Mouse (Mus musculus): ENCODE results near the gene Erbb4. TPM values are rescaled to one million over a fixed set of nuclear protein-coding genes. Genes with fewer than 3 reads are reported as not detected.

Gene Erbb4
- polyA plus RNA-seq, 1 experiment from 2014 or later: 17.4 TPM

DNA sequence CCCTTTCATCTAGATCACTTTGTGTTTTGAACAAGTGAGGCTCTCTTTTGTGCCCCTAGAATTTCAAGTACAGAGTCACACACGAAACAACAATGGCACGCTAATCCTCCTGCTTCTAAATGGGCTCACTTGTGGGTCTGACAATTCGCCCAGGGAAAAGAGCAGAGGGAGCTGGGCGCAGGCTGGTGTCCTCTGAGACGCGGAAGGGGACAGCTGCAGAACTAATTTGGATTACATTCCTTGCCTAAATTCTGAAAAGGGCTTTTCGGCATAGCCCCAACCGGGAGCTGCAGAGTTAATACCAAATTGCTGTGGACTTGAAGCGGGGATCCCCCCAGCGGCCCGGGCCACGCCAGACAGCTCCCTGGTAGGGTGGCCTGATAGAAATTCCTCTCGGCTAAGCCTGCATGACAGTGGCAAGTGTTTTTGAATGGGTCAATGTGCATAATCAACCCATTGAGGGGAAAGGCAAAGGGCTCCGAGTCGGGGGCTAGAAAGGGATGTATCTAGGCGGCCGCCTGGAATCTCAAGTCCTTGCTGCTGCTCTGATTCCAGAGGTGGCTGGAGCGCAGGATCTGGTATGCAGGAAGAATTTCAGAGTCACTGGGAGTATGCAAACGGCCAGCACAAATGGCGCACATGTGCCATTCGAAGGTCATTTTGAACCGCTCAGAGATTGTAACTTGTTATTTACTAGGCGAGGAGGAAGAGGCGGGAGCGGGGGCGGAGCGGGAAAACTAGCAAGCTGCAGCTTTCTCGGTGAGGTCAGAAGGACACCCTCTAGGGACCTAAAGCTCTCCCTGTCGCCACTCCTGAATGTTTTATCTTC is 2.2 kb downstream of the Erbb4 start:
- H3K36me3 ChIP-seq: no peaks in the 10 kb centered on the region
- under 1% methylated on average over 29 of the region's 29 CpGs for WGBS

DNA sequence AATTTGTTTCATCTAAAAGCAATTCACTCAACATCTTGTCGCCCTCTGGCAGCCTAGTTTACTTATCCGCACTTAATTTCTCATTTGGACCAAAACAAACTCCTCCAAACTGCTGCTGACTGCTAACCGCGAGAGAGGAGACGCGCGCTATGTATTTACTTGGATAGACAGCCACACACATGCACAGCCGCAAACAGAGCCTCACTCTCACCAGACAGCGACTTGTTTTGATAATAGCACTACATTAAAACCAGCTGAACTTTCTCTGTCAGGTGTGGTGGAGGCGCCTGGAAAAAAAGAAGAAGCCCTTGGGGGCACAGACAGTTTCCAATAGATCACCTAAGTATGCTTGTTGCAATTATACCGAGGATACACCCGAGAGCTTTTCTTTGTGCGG is 2.8 kb downstream of the Erbb4 start:
- H3K9me3 ChIP-seq: no peaks in the 10 kb centered on the region
- peak overlapping the region; percentile 81 for H3K27ac ChIP-seq
- peak overlapping the region; percentile 64 for H3K9ac ChIP-seq (replicated peaks)
- peaks cover 31% of the 10 kb centered on the region for H3K4me1 ChIP-seq (replicated peaks)
- no peaks in the 10 kb centered on the region for H3K36me3 ChIP-seq
- ATAC-seq: peak; percentile 21
- H3K4me2 ChIP-seq (replicated peaks): peak overlapping the region; percentile 92
- peak overlapping the region; percentile 70 for H3K4me3 ChIP-seq (replicated peaks)
- peaks cover 10% of the 10 kb centered on the region for H3K27me3 ChIP-seq
- under 1% methylated on average over 13 of the region's 13 CpGs for WGBS

More for the DNA sequence above, 2.2 kb downstream of the Erbb4 start:
- H3K4me3 ChIP-seq (replicated peaks): peak overlapping the region; percentile 70
- H3K27me3 ChIP-seq: peaks cover 14% of the 10 kb centered on the region
- peak overlapping the region; percentile 92 for H3K4me2 ChIP-seq (replicated peaks)
- ATAC-seq: peak; percentile 86
- H3K9ac ChIP-seq (replicated peaks): peak overlapping the region; percentile 64
- H3K9me3 ChIP-seq: no peaks in the 10 kb centered on the region
- H3K4me1 ChIP-seq (replicated peaks): peaks cover 31% of the 10 kb centered on the region
- H3K27ac ChIP-seq: peak overlapping the region; percentile 81

GRCm38 (mm10) chr1:69103211-69103706 is 4.6 kb downstream of the Erbb4 start:
- H3K4me3 ChIP-seq (replicated peaks): 0 out of 2 replicates have a peak overlapping the region, but pooled peaks have one; percentile 10

DNA sequence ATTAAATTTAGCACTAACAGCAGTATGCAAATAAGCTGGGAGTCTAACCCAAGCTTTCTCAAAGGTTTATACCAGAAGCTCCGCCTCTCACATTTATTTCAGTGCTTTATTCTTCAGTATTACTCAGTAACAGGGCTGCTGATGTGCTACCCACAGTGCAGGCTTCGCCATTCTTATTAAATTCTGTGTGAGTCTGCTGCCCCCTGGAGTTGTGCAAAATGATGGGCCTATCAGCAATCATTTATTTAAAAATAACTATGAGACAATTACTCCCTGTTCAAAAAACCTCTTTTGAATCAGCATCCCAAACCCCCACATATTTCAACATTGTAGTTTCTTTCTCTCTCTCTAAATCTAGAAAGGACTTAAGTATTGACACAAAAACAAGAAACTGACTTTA is 6.2 kb downstream of the Erbb4 start:
- no peak for ATAC-seq
- no peak overlapping the region for H3K27ac ChIP-seq
- no peaks in the 10 kb centered on the region for H3K27me3 ChIP-seq
- 80% methylated on average over 2 of the region's 2 CpGs for WGBS
- H3K4me1 ChIP-seq (replicated peaks): peaks cover 31% of the 10 kb centered on the region
- H3K4me2 ChIP-seq (replicated peaks): no peak overlapping the region
- H3K4me3 ChIP-seq (replicated peaks): no peak overlapping the region
- no peak overlapping the region for H3K9ac ChIP-seq (replicated peaks)
- no peaks in the 10 kb centered on the region for H3K36me3 ChIP-seq
- no peaks in the 10 kb centered on the region for H3K9me3 ChIP-seq

More at GRCm38 (mm10) chr1:69103211-69103706, 4.6 kb downstream of the Erbb4 start:
- H3K36me3 ChIP-seq: no peaks in the 10 kb centered on the region
- no peaks in the 10 kb centered on the region for H3K9me3 ChIP-seq
- peak overlapping the region; percentile 10; the same call in 1 of the 2 replicates for H3K9ac ChIP-seq (replicated peaks)
- peak overlapping the region; percentile 31; the same call in 1 of the 2 replicates for H3K27ac ChIP-seq
- WGBS: 28% methylated on average over 6 of the region's 6 CpGs
- H3K4me2 ChIP-seq (replicated peaks): peak overlapping the region; percentile 32
- no peaks in the 10 kb centered on the region for H3K27me3 ChIP-seq
- ATAC-seq: no peak
- H3K4me1 ChIP-seq (replicated peaks): peaks cover 31% of the 10 kb centered on the region

DNA sequence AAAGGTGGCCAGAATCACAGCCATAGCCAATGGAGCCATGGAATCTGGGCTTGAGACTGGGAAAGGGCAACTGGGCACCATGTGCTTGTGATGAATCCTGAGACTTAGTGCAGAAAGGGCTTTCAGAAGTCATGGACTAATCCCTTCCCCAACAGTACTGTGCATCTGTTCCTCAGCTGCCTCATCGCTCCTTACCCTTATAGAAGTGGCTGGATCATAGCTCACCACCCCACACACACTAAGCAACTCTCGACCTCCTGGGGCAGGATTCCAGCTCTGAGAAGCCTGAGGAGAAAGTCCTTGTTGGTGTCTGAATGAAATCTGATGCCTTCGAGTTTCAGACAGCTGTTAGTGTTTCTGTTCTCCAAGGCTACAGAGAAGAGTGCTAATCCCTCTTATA is 14.8 kb downstream of the Erbb4 start:
- Histone ChIP-seq H3K36me3 (no peaks in the 10 kb centered on the region), H3K9ac (replicated peaks) (no peak overlapping the region), H3K27me3 (no peaks in the 10 kb centered on the region), H3K4me1 (replicated peaks) (no peaks in the 10 kb centered on the region), H3K4me2 (replicated peaks) (no peak overlapping the region), H3K4me3 (replicated peaks) (no peak overlapping the region), H3K9me3 (no peaks in the 10 kb centered on the region), H3K27ac (no peak overlapping the region)
- WGBS: 21% methylated on average over 3 of the region's 3 CpGs
- ATAC-seq: no peak

GRCm38 (mm10) chr1:69089331-69089730 is 18.5 kb downstream of the Erbb4 start:
- Histone ChIP-seq H3K27me3 (no peaks in the 10 kb centered on the region), H3K9me3 (no peaks in the 10 kb centered on the region), H3K36me3 (no peaks in the 10 kb centered on the region), H3K27ac (no peak overlapping the region), H3K9ac (replicated peaks) (no peak overlapping the region), H3K4me3 (replicated peaks) (no peak overlapping the region), H3K4me1 (replicated peaks) (no peaks in the 10 kb centered on the region; the same call in 1 of the 2 replicates), H3K4me2 (replicated peaks) (no peak overlapping the region)
- WGBS: 95% methylated on average over 1 of the region's 1 CpGs
- no peak for ATAC-seq

- Histone ChIP-seq H3K36me3 (no peaks in the 10 kb centered on the region), H3K4me2 (replicated peaks) (no peak overlapping the region), H3K9me3 (no peaks in the 10 kb centered on the region), H3K27ac (no peak overlapping the region), H3K4me3 (replicated peaks) (no peak overlapping the region), H3K27me3 (no peaks in the 10 kb centered on the region), H3K9ac (replicated peaks) (no peak overlapping the region), H3K4me1 (replicated peaks) (no peaks in the 10 kb centered on the region; the same call in 1 of the 2 replicates)
- ATAC-seq: no peak
- 75% methylated on average over 6 of the region's 6 CpGs for WGBS
These were observed 22.1 kb downstream of the Erbb4 start for GRCm38 (mm10) chr1:69085753-69086152.

DNA sequence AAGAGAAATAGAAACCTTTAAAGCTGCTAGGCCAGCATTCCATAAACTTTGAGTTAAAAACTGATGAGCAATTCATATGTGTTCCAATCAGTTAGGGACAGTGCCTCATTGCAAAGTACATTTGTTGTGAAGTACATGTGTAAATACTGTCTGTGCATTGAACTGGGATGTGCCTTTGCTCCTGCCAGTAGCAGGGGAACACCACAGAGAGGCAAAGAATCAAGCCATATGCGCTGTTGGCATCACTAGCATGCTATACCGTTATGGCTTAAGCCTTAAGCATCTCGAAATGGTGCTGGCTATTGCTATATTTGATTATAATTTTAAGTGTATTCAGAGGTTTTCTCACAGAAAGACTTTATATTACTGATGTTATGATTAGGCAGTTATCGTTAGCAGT is 58.9 kb downstream of the Erbb4 start:
- Histone ChIP-seq H3K9ac (replicated peaks) (no peak overlapping the region), H3K4me3 (replicated peaks) (no peak overlapping the region)
- ATAC-seq: no peak

GRCm38 (mm10) chr1:69046228-69046978 is 61.5 kb downstream of the Erbb4 start:
- Histone ChIP-seq H3K9ac (replicated peaks) (no peak overlapping the region), H3K9me3 (no peaks in the 10 kb centered on the region), H3K27me3 (no peaks in the 10 kb centered on the region), H3K4me3 (replicated peaks) (no peak overlapping the region), H3K4me2 (replicated peaks) (no peak overlapping the region), H3K27ac (no peak overlapping the region), H3K4me1 (replicated peaks) (no peaks in the 10 kb centered on the region), H3K36me3 (no peaks in the 10 kb centered on the region)
- 68% methylated on average over 11 of the region's 11 CpGs for WGBS
- ATAC-seq: no peak

More for the DNA sequence above, 58.9 kb downstream of the Erbb4 start:
- Histone ChIP-seq H3K36me3 (no peaks in the 10 kb centered on the region), H3K4me2 (replicated peaks) (no peak overlapping the region), H3K4me1 (replicated peaks) (no peaks in the 10 kb centered on the region), H3K27me3 (no peaks in the 10 kb centered on the region), H3K9me3 (no peaks in the 10 kb centered on the region), H3K27ac (no peak overlapping the region)
- 91% methylated on average over 4 of the region's 4 CpGs for WGBS

DNA sequence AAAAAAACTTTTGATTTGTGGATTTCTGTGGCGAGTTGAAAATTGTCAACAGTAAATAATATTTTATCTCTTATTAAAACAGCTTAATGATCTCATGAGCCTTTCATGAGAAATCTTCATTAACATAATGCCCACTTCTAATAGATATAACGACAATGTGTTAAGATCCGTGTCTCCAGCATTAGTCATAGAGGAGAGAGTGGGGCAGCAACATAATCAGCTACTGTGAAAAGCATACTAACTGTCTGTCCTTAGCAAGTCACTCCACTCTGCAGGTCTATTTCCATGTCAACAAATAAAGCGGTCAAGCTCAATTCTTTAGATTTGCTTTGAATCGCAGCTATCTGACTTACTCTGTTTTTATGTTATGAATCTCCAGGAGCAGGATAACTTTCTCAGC is 80.0 kb downstream of the Erbb4 start:
- no peak overlapping the region for H3K9ac ChIP-seq (replicated peaks)
- no peak overlapping the region for H3K4me2 ChIP-seq (replicated peaks)
- ATAC-seq: peak; percentile 57; the same call in 1 of the 2 replicates
- H3K4me3 ChIP-seq (replicated peaks): no peak overlapping the region
- 29% methylated on average over 5 of the region's 5 CpGs for WGBS
- H3K4me1 ChIP-seq (replicated peaks): peaks cover 26% of the 10 kb centered on the region
- H3K27ac ChIP-seq: no peak overlapping the region
- no peaks in the 10 kb centered on the region for H3K27me3 ChIP-seq
- H3K36me3 ChIP-seq: no peaks in the 10 kb centered on the region
- H3K9me3 ChIP-seq: no peaks in the 10 kb centered on the region

GRCm38 (mm10) chr1:69024858-69025257 is 83.0 kb downstream of the Erbb4 start:
- Histone ChIP-seq H3K27ac (peak overlapping the region; percentile 58), H3K9ac (replicated peaks) (no peak overlapping the region), H3K4me1 (replicated peaks) (peaks cover 32% of the 10 kb centered on the region), H3K9me3 (no peaks in the 10 kb centered on the region), H3K36me3 (no peaks in the 10 kb centered on the region), H3K4me2 (replicated peaks) (no peak overlapping the region; the same call in 1 of the 2 replicates), H3K4me3 (replicated peaks) (no peak overlapping the region), H3K27me3 (no peaks in the 10 kb centered on the region)
- ATAC-seq: peak; percentile 91
- WGBS: 5% methylated on average over 3 of the region's 3 CpGs

Data from midbrain, embryonic 13.5 days (tissue).